Mouse (Mus musculus) kidney, adult 2 months (tissue): ENCODE measurements at regions not wholly inside any gene's neighbourhood (a gene's known extent, or its start where the extent isn't known, plus 50 kb on each side); places are given as distances from the start of the nearest gene placed in this dataset.
"Not testable (repeated sequence)": the region's sequence is repeated elsewhere in the genome, so short reads cannot be mapped to it uniquely, and the experiment has no call there.

Experiments
- DNase-seq: peaks from one replicate; pipeline ENCODE4 v3.0.0; 2021
- H3K27ac ChIP-seq: fragments of 200-500 bp; 2 replicates; pipeline ENCODE4 v1.5.1; 2012; ENCODE audit warnings: low read depth, low read length, control low read depth, inconsistent platforms; ENCODE audit not compliant: insufficient read depth
- H3K27me3 ChIP-seq: fragments of 200-500 bp; replicated peaks from 2 replicates; pipeline ENCODE4 v1.6.1; 2012; ENCODE audit warnings: mild to moderate bottlenecking, moderate library complexity, low read length, inconsistent platforms; ENCODE audit not compliant: control insufficient read depth, insufficient read depth
- H3K36me3 ChIP-seq: fragments of 200-500 bp; 2 replicates; pipeline ENCODE4 v1.6.1; 2012; ENCODE audit warnings: mild to moderate bottlenecking, moderate library complexity, low read length, inconsistent platforms; ENCODE audit not compliant: control insufficient read depth, insufficient read depth
- H3K4me1 ChIP-seq: fragments of 200-500 bp; 2 replicates; pipeline ENCODE4 v1.6.1; 2011; ENCODE audit warnings: low read length; ENCODE audit not compliant: control insufficient read depth, insufficient read depth
- H3K4me3 ChIP-seq: fragments of 200-500 bp; 2 replicates; pipeline ENCODE4 v1.5.1; 2011; ENCODE audit warnings: mild to moderate bottlenecking, low read depth, low read length, control low read depth; ENCODE audit not compliant: insufficient read depth
- CTCF ChIP-seq: fragments of 200-500 bp; conservative IDR thresholded peaks from 2 replicates; pipeline ENCODE4 v1.5.1; 2011; ENCODE audit warnings: low read depth, mild to moderate bottlenecking, control low read depth, low read length, moderate library complexity, mixed read lengths; ENCODE audit not compliant: insufficient read depth, insufficient read length
- POLR2A ChIP-seq: fragments of 200-500 bp; IDR thresholded peaks from one replicate; pipeline ENCODE4 v1.6.1; 2011; ENCODE audit warnings: low read depth, low read length, control low read depth
- whole genome bisulfite sequencing: fragments of 180-500 bp; shearing (Covaris S2); methylation state at CpG from one replicate; pipeline ENCODE4 v1.1.7; 2018; 5-methylcytosine and 5-hydroxymethylcytosine counted together

GRCm38 (mm10) chr6:6313171-6313570, 96.2 kb upstream of the Slc25a13 start:
- Histone ChIP-seq H3K4me1 (no peaks in the 10 kb centered on the region), H3K4me3 (no peak overlapping the region), H3K27me3 (no peaks in the 10 kb centered on the region), H3K36me3 (no peaks in the 10 kb centered on the region), H3K27ac (no peak overlapping the region)
- 94% methylated on average over 6 of the region's 6 CpGs for WGBS
- TF ChIP-seq POLR2A (no peak), CTCF (no peak)
- DNase-seq, result no peak

GRCm38 (mm10) chr6:6310213-6310612, 93.2 kb upstream of the Slc25a13 start:
- DNase-seq, result no peak
- Histone ChIP-seq H3K36me3 (no peaks in the 10 kb centered on the region), H3K27me3 (no peaks in the 10 kb centered on the region), H3K4me3 (no peak overlapping the region), H3K27ac (no peak overlapping the region), H3K4me1 (no peaks in the 10 kb centered on the region)
- WGBS, result 74% methylated on average over 3 of the region's 3 CpGs
- no peak for TF ChIP-seq CTCF
- no peak for TF ChIP-seq POLR2A

DNA sequence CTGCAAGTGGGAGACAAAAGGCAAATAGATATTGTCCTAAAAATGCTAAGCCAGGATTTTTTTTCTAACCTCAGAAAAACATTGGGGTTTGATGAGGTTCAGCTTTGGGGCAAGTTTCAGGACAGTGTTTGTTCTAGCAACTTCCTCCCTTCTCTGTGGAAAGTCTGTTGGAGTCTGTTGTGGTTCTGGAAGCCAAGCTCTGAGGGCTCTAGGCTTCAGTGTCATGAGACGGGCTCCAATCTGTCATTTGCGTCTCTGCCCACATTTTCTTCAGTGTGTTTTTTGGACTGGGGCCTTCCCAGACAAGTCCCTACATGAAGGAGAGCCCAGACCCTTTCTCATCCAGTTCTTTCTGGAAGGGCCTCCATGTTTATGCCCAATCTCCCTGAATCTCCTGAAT, 90.6 kb upstream of the Slc25a13 start:
- no peak for DNase-seq
- 71% methylated on average over 2 of the region's 2 CpGs for WGBS
- no peak overlapping the region for H3K27ac ChIP-seq
- TF ChIP-seq POLR2A, result no peak
- no peak for TF ChIP-seq CTCF
- H3K27me3 ChIP-seq, result no peaks in the 10 kb centered on the region
- H3K4me1 ChIP-seq, result no peaks in the 10 kb centered on the region
- no peaks in the 10 kb centered on the region for H3K36me3 ChIP-seq
- no peak overlapping the region for H3K4me3 ChIP-seq

- TF ChIP-seq CTCF (no peak), POLR2A (no peak)
- Histone ChIP-seq H3K4me3 (no peak overlapping the region), H3K4me1 (no peaks in the 10 kb centered on the region), H3K27ac (no peak overlapping the region), H3K27me3 (no peaks in the 10 kb centered on the region), H3K36me3 (no peaks in the 10 kb centered on the region)
- no peak for DNase-seq
- WGBS, result 39% methylated on average over 5 of the region's 5 CpGs
These were observed 86.8 kb upstream of the Slc25a13 start for GRCm38 (mm10) chr6:6303767-6304166.

DNA sequence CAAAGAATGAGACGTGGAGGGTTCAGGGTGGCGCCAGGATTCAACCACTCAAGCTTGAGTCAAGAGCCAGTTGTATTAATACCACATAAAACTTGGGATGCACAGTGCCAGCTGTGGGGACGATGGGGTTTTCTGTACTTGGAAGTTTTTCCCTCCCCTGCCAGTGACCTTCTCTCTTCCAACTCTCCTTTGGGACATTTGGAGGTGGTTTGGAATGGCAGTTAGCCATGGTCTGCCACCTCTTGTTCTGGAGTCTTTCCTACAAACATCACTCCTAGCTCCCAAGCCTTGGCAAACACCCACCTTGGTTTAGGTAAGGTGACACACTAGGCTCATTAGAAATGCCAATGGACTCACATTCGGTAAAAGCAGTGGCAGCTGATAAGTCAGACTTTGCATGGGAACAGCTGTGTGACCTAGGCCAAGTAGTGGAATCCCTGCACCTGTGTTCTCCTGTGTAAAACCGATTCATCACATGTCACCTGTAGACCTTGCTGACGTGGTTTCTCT, 84.1 kb upstream of the Slc25a13 start:
- Histone ChIP-seq H3K4me3 (no peak overlapping the region), H3K27ac (no peak overlapping the region), H3K4me1 (no peaks in the 10 kb centered on the region), H3K36me3 (no peaks in the 10 kb centered on the region), H3K27me3 (no peaks in the 10 kb centered on the region)
- WGBS, result 81% methylated on average over 6 of the region's 6 CpGs
- TF ChIP-seq CTCF, result no peak
- TF ChIP-seq POLR2A, result no peak
- peak; percentile 41 for DNase-seq

DNA sequence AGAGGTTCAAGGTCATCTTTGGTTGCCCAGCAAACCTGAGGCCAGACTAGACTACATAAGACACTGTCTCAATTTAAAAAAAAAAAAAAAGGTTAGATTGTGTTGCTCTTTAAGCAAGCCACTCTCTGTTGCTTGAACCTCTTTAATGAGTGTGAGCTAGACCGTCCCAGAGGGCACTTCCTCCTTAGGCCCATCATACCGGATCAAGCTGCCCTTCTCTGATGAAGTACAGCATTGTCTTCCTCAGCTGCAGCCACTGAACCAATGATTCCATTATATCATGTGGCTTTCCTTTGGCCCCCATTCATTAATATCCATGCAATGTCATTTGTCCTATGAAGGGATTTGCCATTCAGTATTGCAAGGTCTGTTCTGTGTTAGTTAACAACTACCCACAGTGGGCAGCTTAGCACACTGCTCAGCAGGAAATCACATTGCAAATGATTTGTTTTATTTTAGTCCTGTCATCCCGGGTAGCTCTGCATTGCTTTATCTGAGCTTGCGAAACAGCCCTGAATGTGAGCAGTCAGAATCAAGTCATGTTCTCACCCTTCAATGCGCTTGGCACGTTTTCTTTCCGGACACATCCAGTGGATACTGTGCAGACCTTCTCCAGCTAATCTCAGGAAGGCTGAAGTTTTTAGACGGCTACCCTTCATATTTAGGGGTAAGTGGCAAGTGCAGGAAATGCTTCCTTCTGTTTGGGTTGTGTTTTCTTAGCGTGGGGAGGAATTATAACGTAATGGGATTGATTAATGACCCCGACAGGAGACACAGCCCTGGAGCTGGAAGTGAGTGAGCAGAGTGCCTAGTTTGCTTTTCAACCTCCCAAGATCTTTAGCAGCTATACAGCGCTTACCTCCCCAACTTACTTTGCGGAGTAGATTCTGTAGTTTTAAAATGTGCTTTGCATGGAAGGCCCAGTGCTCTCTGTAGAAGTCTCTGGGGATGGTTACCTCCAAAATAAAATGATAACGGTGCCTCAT, 82.2 kb upstream of the Slc25a13 start:
- DNase-seq, result no peak
- no peaks in the 10 kb centered on the region for H3K4me1 ChIP-seq
- H3K27ac ChIP-seq, result no peak overlapping the region
- TF ChIP-seq POLR2A (no peak), CTCF (no peak)
- H3K36me3 ChIP-seq, result no peaks in the 10 kb centered on the region
- H3K4me3 ChIP-seq, result no peak overlapping the region
- 50% methylated on average over 14 of the region's 14 CpGs for WGBS
- no peaks in the 10 kb centered on the region for H3K27me3 ChIP-seq

- not testable (repeated sequence) for H3K27me3 ChIP-seq, H3K4me1 ChIP-seq, H3K4me3 ChIP-seq, H3K36me3 ChIP-seq, DNase-seq, H3K27ac ChIP-seq
- 88% methylated on average over 2 of the region's 2 CpGs for WGBS
These were observed 78.6 kb upstream of the Slc25a13 start for GRCm38 (mm10) chr6:6295551-6295950.
